Mouse (Mus musculus) spleen, adult 2 months (tissue): ENCODE measurements around the gene Vwf. TPM values are rescaled to one million over a fixed set of nuclear protein-coding genes. Genes with fewer than 3 reads are reported as not detected.

Source experiments
- DNase-seq, 2 experiments: peaks; one replicate each; pipeline versions ENCODE4 v3.0.0 to v3.0.0-alpha.2; 2012 to 2021; ENCODE audit warnings: low spot score in 2 of 2, low read depth in 1 of 2
- H3K27ac ChIP-seq: fragments of 200-500 bp; 2 replicates; pipeline ENCODE4 v1.5.1; 2012; ENCODE audit warnings: low read length, inconsistent platforms; ENCODE audit not compliant: insufficient read depth
- H3K27me3 ChIP-seq: fragments of 200-500 bp; 2 replicates; pipeline ENCODE4 v1.6.1; 2012; ENCODE audit warnings: mild to moderate bottlenecking, moderate library complexity, low read length, inconsistent platforms; ENCODE audit not compliant: control insufficient read depth, insufficient read depth
- H3K36me3 ChIP-seq: fragments of 200-500 bp; 2 replicates; pipeline ENCODE4 v1.6.1; 2012; ENCODE audit warnings: mild to moderate bottlenecking, low read length, inconsistent platforms; ENCODE audit not compliant: control insufficient read depth, insufficient read depth
- H3K4me1 ChIP-seq: fragments of 200-500 bp; 2 replicates; pipeline ENCODE4 v1.6.1; 2011; ENCODE audit warnings: inconsistent platforms; ENCODE audit not compliant: control insufficient read depth, insufficient read depth, insufficient read length
- H3K4me3 ChIP-seq: fragments of 200-500 bp; 2 replicates; pipeline ENCODE4 v1.5.1; 2011; ENCODE audit warnings: mild to moderate bottlenecking, inconsistent platforms; ENCODE audit not compliant: insufficient read depth, insufficient read length; ENCODE audit errors: extremely low read depth
- CTCF ChIP-seq: fragments of 200-500 bp; IDR thresholded peaks from 2 replicates; pipeline ENCODE4 v1.5.1; 2011; ENCODE audit warnings: mild to moderate bottlenecking, inconsistent platforms; ENCODE audit not compliant: insufficient read depth, insufficient read length, insufficient replicate concordance; ENCODE audit errors: extremely low read depth
- POLR2A ChIP-seq: fragments of 200-500 bp; IDR thresholded peaks from 2 replicates; pipeline ENCODE4 v1.6.1; 2011; ENCODE audit warnings: low read depth, low read length, inconsistent platforms
- WGBS: fragments of 180-500 bp; shearing (Covaris S2); methylation state at CpG from one replicate; pipeline ENCODE4 v1.1.7; 2018; 5-methylcytosine and 5-hydroxymethylcytosine counted together
- polyA plus RNA-seq: library from polyadenylated mRNA; depleted of rRNA; stranded (reverse); fragments of >200 nt; gene quantifications from 2 replicates; pipeline ENCODE4 v1.2.3, GENCODE M21; 2012

Vwf gene
- polyA plus RNA-seq, 1 experiment: 42.9 TPM

DNA sequence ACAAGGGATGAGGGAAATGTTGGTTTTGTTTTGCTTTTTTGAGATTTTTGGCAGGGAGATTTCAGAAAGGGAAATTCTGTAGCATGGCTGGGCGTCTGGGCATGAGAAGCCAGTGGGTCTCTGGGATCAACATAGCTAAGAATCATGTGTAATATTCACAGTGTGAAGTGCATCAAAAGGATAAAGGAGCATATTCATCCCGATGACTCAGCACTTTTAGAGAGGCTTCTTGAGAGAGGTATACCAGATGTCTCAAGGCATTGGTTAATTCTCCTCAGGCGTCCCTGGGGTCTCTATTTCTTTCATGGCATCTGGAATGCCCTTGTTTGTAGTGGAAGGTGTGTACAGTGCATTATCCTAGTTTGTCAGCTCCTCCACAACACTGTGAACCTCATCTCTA is 125.3 kb downstream of the Vwf start:
- 83% methylated on average over 3 of the region's 3 CpGs for WGBS
- Histone ChIP-seq H3K27ac (no peak overlapping the region), H3K36me3 (no peaks in the 10 kb centered on the region), H3K4me3 (no peak overlapping the region), H3K27me3 (no peaks in the 10 kb centered on the region), H3K4me1 (no peaks in the 10 kb centered on the region)
- TF ChIP-seq POLR2A: no peak
- no peak for TF ChIP-seq CTCF
- no peak for DNase-seq

DNA sequence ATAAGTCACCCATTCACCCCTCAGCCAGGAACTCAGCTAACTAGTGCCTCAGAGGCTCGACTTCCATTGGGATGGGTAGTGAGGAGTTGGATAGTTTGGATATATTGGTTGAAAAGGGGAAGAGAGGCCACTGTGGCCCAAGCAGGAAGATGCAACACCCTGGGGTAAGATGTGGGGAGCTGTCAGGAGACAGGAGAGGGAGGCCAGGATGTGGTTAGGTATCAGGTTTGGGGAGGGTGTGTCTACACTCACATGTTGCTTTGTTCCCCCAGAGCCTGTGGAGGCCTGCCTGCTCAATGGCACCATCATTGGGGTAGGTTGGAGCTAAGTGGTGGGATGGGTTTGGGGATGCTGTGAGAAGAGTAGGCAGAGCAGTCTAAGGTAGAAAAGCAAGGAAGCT is 131.9 kb downstream of the Vwf start:
- no peaks in the 10 kb centered on the region for H3K36me3 ChIP-seq
- 44% methylated on average over 1 of the region's 1 CpGs for WGBS
- H3K27ac ChIP-seq: no peak overlapping the region
- no peak for DNase-seq
- no peak overlapping the region for H3K4me3 ChIP-seq
- TF ChIP-seq POLR2A: no peak
- no peak for TF ChIP-seq CTCF
- H3K27me3 ChIP-seq: no peaks in the 10 kb centered on the region
- no peaks in the 10 kb centered on the region for H3K4me1 ChIP-seq

- no peak for DNase-seq
- Histone ChIP-seq H3K27me3 (no peaks in the 10 kb centered on the region), H3K27ac (no peak overlapping the region), H3K36me3 (no peaks in the 10 kb centered on the region), H3K4me3 (no peak overlapping the region), H3K4me1 (no peaks in the 10 kb centered on the region)
- no peak for TF ChIP-seq POLR2A
- TF ChIP-seq CTCF: no peak
- 91% methylated on average over 11 of the region's 11 CpGs for WGBS
Observed at GRCm38 (mm10) chr6:125680613-125681012, 134.0 kb downstream of the Vwf start.

- no peaks in the 10 kb centered on the region for H3K36me3 ChIP-seq
- H3K4me3 ChIP-seq: no peak overlapping the region
- no peaks in the 10 kb centered on the region for H3K4me1 ChIP-seq
- TF ChIP-seq CTCF (no peak), POLR2A (no peak)
- H3K27me3 ChIP-seq: no peaks in the 10 kb centered on the region
- no peak for DNase-seq
- no peak overlapping the region for H3K27ac ChIP-seq
Observed at GRCm38 (mm10) chr6:125685420-125685819, 138.8 kb downstream of the Vwf start.

- DNase-seq: no peak
- TF ChIP-seq POLR2A (no peak), CTCF (no peak)
- no peaks in the 10 kb centered on the region for H3K27me3 ChIP-seq
- H3K4me3 ChIP-seq: no peak overlapping the region
- 83% methylated on average over 1 of the region's 1 CpGs for WGBS
- no peaks in the 10 kb centered on the region for H3K4me1 ChIP-seq
- no peaks in the 10 kb centered on the region for H3K36me3 ChIP-seq
- H3K27ac ChIP-seq: no peak overlapping the region
Observed at GRCm38 (mm10) chr6:125687986-125688385, 141.4 kb downstream of the Vwf start.

DNA sequence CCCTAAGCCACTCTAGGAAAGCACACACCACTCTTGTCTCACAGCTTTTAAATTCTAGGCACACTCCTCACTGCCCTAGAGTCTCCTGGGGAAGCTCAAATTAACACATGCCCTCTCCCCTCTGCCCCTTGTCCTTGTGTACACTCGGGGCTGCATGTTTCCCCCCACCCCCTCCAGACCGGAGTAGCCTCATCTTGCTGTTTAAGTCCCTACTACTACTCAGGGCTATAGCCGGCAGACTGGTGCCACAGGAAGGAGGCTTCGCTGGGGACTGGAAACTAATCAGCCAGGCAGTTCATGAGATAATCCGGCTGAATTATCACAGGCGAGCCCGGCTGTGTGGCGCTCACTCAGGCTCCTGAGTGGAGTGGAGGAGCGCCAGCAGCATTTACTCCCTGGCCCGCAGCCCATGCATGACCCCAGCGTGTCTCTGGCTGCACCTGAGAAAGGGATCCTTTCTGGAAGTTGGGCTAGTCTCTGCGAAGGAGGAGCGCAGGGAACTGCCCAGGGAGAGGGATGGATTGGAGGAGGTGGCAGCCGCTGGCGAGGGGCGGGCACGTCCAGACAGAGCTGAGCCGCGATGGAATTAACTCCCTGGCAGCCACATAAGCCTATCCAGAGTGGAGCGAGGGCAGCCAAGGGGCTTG is 143.6 kb downstream of the Vwf start, which contains the start of gene Ano2:
Gene Ano2 (plus strand): TSS at position 363 of the 647 bp plus-strand sequence.
- 68% methylated on average over 20 of the region's 20 CpGs for WGBS
- Histone ChIP-seq H3K27me3 (no peaks in the 10 kb centered on the region), H3K27ac (no peak within 1 kb of the TSS), H3K4me1 (no peaks in the 10 kb centered on the region), H3K36me3 (no peaks in the 10 kb centered on the region), H3K4me3 (no peak within 1 kb of the TSS)
- DNase-seq: no peak
- TF ChIP-seq CTCF (no peak), POLR2A (no peak)

DNA sequence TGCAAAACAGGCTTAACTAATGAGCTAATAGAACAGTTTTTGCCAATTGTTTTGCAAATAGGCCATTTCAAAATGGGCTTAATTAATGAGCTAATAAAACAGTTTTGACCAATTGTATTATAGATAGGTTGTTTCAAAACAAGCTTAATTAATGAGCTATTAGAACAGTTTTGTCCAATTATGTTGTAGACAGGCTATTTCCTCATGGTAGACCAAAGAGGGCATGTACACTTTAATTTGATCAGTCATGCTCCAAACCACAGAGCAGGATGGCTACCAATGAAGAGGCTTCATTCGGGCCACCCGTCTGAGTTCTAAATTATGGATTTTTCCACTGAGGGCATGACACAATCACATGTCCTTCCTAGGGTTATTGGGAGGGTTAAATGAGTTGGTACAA is 154.6 kb downstream of the Vwf start:
- 77% methylated on average over 2 of the region's 2 CpGs for WGBS
- Histone ChIP-seq H3K36me3 (no peaks in the 10 kb centered on the region), H3K27ac (no peak overlapping the region), H3K4me1 (no peaks in the 10 kb centered on the region), H3K27me3 (no peaks in the 10 kb centered on the region), H3K4me3 (no peak overlapping the region)
- DNase-seq: no peak
- TF ChIP-seq POLR2A (no peak), CTCF (no peak)
